Mouse (Mus musculus) olfactory bulb, adult 2 months (tissue): ENCODE measurements at regions not wholly inside any gene's neighbourhood (a gene's known extent, or its start where the extent isn't known, plus 50 kb on each side); places are given as distances from the start of the nearest gene placed in this dataset.

ENCODE experiments used
- CTCF ChIP-seq: fragments of 200-500 bp; IDR thresholded peaks from 2 replicates; pipeline ENCODE4 v1.5.1; 2012; ENCODE audit warnings: low read depth, mild to moderate bottlenecking, low read length, moderate library complexity; ENCODE audit not compliant: insufficient read depth
- POLR2A ChIP-seq: fragments of 200-500 bp; IDR thresholded peaks from 2 replicates; pipeline ENCODE4 v1.6.1; 2012; ENCODE audit warnings: mild to moderate bottlenecking, low read depth, low read length, moderate library complexity; ENCODE audit not compliant: insufficient read depth

- TF ChIP-seq CTCF = no peak
- TF ChIP-seq POLR2A = no peak
Observed at GRCm38 (mm10) chr10:60943074-60943473, 111.7 kb upstream of the Unc5b start.
